ENCODE assay signal across 20 mouse cellular contexts in genomic region chr9:23202431-23202830, GRCm38 (mm10). TPM values are rescaled to one million over a fixed set of nuclear protein-coding genes. Genes with fewer than 3 reads are reported as not detected.
A peak's percentile ranks its signal among the peaks of the same experiment; 100 is the strongest.
DNase-seq lines count a peak whose midpoint lies in the region; ATAC-seq and TF ChIP-seq lines count a peak whose summit lies in the region.
"Had no signal": no experiment of that assay in that cellular context is flagged by ENCODE, and none has a peak within 500 bp of the region (broad histone marks: within the 10 kb centered on the region; RNA-seq: fewer than 3 reads in every experiment).

No protein-coding gene starts in this region.

- no peak overlapping the region for H3K4me3 ChIP-seq in intestine, postnatal 0 days (ENCODE audit: low read depth, low read length)
- H3K4me3 ChIP-seq: embryonic facial prominence, embryonic 15.5 days; erythroblast, embryonic 14.5 days; forebrain, embryonic 15.5 days; heart, embryonic 10.5 days; hindbrain, embryonic 13.5 days had no signal

- TF ChIP-seq CTCF in intestine, postnatal 0 days (IDR thresholded peaks at IDR 0.05; ENCODE audit: low read depth) = no peak

- DNase-seq in heart, adult 11 months = peak; percentile 84
- no peak for DNase-seq in heart, adult 8-10 months (ENCODE audit: low spot score)
- DNase-seq in ovary, postnatal 36 days (ENCODE audit: low spot score) = peak; percentile 15
- no peak for DNase-seq in ovary, postnatal 10 days (ENCODE audit: low spot score)
- peak; percentile 42 for DNase-seq in adrenal gland, postnatal 14 days
- peak; percentile 41 for DNase-seq in gonadal fat pad, adult 2 months (ENCODE audit: low read depth)
- no peak for DNase-seq in cerebellum, adult 8-10 months
- DNase-seq: cerebellum, adult 18-20 months; embryo, embryonic 11 days; gastrocnemius, postnatal 10 days; heart, postnatal 10 days; heart, postnatal 4 days; kidney, adult 9 months had no signal

- no peaks in the 10 kb centered on the region for H3K4me1 ChIP-seq in intestine, postnatal 0 days (replicated peaks; ENCODE audit: control insufficient read depth, insufficient read depth, low read length)

- H3K9me3 ChIP-seq in intestine, postnatal 0 days (ENCODE audit: control insufficient read depth) = no peaks in the 10 kb centered on the region
- H3K9me3 ChIP-seq: embryonic facial prominence, embryonic 15.5 days; forebrain, embryonic 15.5 days; heart, embryonic 10.5 days; hindbrain, embryonic 13.5 days had no signal

- no peaks in the 10 kb centered on the region for H3K36me3 ChIP-seq in intestine, postnatal 0 days (ENCODE audit: control insufficient read depth, insufficient read depth)
- H3K36me3 ChIP-seq: embryonic facial prominence, embryonic 15.5 days; forebrain, embryonic 15.5 days; heart, embryonic 10.5 days; hindbrain, embryonic 13.5 days had no signal

- no peak for ATAC-seq in intestine, postnatal 0 days
- ATAC-seq: forebrain, embryonic 15.5 days; intestine, embryonic 16.5 days had no signal

- no peak overlapping the region for H3K9ac ChIP-seq in intestine, postnatal 0 days (ENCODE audit: low read depth, low read length)
- H3K9ac ChIP-seq: embryonic facial prominence, embryonic 15.5 days; forebrain, embryonic 15.5 days; hindbrain, embryonic 13.5 days had no signal

- H3K27me3 ChIP-seq in intestine, postnatal 0 days (replicated peaks; ENCODE audit: control insufficient read depth, insufficient read depth, low read length) = no peaks in the 10 kb centered on the region
- H3K27me3 ChIP-seq: forebrain, embryonic 15.5 days had no signal

- H3K4me2 ChIP-seq in intestine, postnatal 0 days (replicated peaks; ENCODE audit: low read depth) = no peak overlapping the region
- H3K4me2 ChIP-seq: embryonic facial prominence, embryonic 15.5 days; forebrain, embryonic 15.5 days; hindbrain, embryonic 13.5 days had no signal

- 87% methylated on average over 4 of the region's 4 CpGs for WGBS in intestine, postnatal 0 days

- no peak overlapping the region for H3K27ac ChIP-seq in intestine, postnatal 0 days (ENCODE audit: low read depth, low read length)
- H3K27ac ChIP-seq: embryonic facial prominence, embryonic 15.5 days; forebrain, embryonic 15.5 days; heart, embryonic 10.5 days; hindbrain, embryonic 13.5 days had no signal

RNA-seq across cellular contexts. Expression of gene Bmper, which starts 20.4 kb away (rescaled TPM):
- total RNA-seq in heart, adult 8-10 months (2022) = 1 to 10 TPM; 1.5 to 3.3 (median 2.5) TPM
- 4.2 and 9.2 TPM in 2 replicates for total RNA-seq in adrenal gland, postnatal 14 days (2021)
- polyA plus RNA-seq in gonadal fat pad, adult 2 months (2012; rRNA removed) = 5.9 and 8.6 TPM in 2 replicates
- polyA plus RNA-seq in intestine, postnatal 0 days (2015; fragmentation: Nextera tagmentation; extraction: Ambion mirVana) = 4.1 and 4.2 TPM in 2 replicates
- polyA plus RNA-seq: erythroblast, embryonic 14.5 days had no signal

Comparison
In these comparisons a context has a peak if more than half of its experiments do, and no peak if none do; other contexts are left out.
1. DNase-seq: peak in heart, adult 11 months (single experiment), ovary, postnatal 36 days (single experiment), adrenal gland, postnatal 14 days (single experiment) and gonadal fat pad, adult 2 months (single experiment); none in heart, adult 8-10 months (single experiment), ovary, postnatal 10 days (single experiment) and cerebellum, adult 8-10 months (single experiment).